Mouse (Mus musculus): ENCODE results near the gene Pcnx2.

The Pcnx2 gene

DNA sequence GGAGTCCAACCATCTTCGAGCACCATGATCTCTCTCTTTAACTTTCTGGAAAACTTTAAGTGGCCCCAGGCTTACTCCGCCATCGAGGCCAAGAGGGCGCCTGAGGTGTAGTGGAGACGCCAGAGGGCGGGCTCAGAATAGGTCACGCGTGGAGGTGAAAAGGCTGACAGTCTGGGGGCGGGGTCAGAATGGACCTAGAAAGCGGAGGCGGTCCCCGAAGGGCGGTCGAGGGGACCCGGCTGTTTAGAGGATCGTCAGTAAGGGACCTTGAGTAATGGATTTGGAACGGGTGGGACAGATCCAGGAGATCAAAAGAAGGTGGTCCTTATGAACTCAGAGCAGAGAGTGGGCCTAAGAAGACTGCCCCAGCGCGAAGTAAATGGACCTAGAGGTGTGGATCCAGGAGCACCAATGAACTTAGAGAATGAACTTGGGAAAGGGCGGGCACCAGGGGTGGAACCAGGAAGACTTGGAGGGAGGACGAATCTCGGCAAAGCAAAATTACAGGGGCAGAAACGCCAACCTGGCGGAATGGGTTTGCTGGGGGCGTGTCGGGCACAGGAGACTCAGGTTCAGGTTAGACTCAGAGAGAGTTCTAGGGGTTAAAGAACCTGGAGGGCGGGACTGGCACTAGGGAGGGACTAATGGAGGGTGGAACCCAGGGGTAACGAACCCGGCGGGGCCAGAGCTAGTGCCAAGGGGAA, 11.7 kb upstream of the Pcnx2 start:
- no peaks in the 10 kb centered on the region for H3K36me3 ChIP-seq (ENCODE audit: insufficient read depth, low read length)
- H3K9me3 ChIP-seq (ENCODE audit: low read length) = no peaks in the 10 kb centered on the region
- TF ChIP-seq POU5F1 (IDR thresholded peaks at IDR 0.05; ENCODE audit: borderline replicate concordance, low read length) = no peak
- TF ChIP-seq NANOG (IDR thresholded peaks at IDR 0.05; ENCODE audit: borderline replicate concordance, low read length) = no peak
- no peak for TF ChIP-seq CTCF (conservative IDR thresholded peaks at IDR 0.05; ENCODE audit: low read length)
- H3K4me1 ChIP-seq (replicated peaks; ENCODE audit: low read depth, low read length) = peaks cover 17% of the 10 kb centered on the region
- peaks cover 56% of the 10 kb centered on the region for H3K27me3 ChIP-seq (ENCODE audit: insufficient read depth, low read length)
- H3K4me3 ChIP-seq (replicated peaks; ENCODE audit: low read length) = peak overlapping the region; percentile 78

DNA sequence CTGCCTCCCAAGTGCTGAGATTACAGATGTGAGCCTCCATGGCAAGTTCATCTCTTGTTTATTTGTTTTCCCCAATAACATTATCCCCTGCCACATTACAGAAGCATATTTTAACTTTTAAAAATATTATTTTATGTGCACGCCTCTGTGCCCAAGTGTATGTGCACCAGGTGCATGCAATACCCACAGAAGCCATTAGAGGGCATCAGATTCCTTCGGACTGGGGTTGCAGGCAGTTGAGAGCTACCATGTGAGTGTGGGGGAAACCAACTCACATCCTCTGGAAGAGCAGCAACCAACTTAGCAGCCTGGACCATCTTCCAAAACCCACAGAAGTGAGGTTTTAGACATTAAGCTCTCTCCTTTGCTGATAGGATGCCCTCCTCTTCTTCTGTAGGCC, 9.2 kb upstream of the Pcnx2 start:
- Histone ChIP-seq H3K27me3 (ENCODE audit: insufficient read depth, low read length) (peaks cover 40% of the 10 kb centered on the region), H3K9me3 (ENCODE audit: low read length) (no peaks in the 10 kb centered on the region), H3K4me3 (replicated peaks; ENCODE audit: low read length) (no peak overlapping the region), H3K4me1 (replicated peaks; ENCODE audit: low read depth, low read length) (peaks cover 17% of the 10 kb centered on the region), H3K36me3 (ENCODE audit: insufficient read depth, low read length) (no peaks in the 10 kb centered on the region)
- TF ChIP-seq NANOG (IDR thresholded peaks at IDR 0.05; ENCODE audit: borderline replicate concordance, low read length) = no peak
- peak; percentile 97 for TF ChIP-seq CTCF (conservative IDR thresholded peaks at IDR 0.05; ENCODE audit: low read length)

DNA sequence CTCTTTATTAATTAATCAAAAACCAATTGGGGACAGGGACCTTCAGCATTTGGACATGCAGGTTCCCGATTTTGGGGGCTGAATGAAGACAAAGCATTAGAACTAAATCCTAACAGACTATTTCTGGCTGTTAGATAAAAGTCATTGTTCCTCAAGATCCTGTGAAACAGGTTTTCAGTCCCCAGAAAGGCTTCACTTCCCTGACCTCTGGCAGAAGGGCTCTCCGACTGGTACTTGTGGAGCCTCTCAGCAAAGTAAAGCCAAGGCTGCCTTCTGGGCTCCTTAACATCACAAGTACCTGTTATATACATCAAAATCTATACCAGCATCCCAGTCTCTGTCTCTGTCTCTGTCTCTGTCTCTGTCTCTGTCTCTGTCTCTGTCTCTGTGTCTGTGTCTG, 7.2 kb upstream of the Pcnx2 start:
- no peaks in the 10 kb centered on the region for H3K9me3 ChIP-seq (ENCODE audit: low read length)
- no peaks in the 10 kb centered on the region for H3K36me3 ChIP-seq (ENCODE audit: insufficient read depth, low read length)
- TF ChIP-seq NANOG (IDR thresholded peaks at IDR 0.05; ENCODE audit: borderline replicate concordance, low read length) (no peak), POU5F1 (IDR thresholded peaks at IDR 0.05; ENCODE audit: borderline replicate concordance, low read length) (no peak), CTCF (conservative IDR thresholded peaks at IDR 0.05; ENCODE audit: low read length) (no peak)
- H3K27me3 ChIP-seq (ENCODE audit: insufficient read depth, low read length) = peaks cover 21% of the 10 kb centered on the region
- no peak overlapping the region for H3K4me3 ChIP-seq (replicated peaks; ENCODE audit: low read length)
- H3K4me1 ChIP-seq (replicated peaks; ENCODE audit: low read depth, low read length) = peaks cover 11% of the 10 kb centered on the region

DNA sequence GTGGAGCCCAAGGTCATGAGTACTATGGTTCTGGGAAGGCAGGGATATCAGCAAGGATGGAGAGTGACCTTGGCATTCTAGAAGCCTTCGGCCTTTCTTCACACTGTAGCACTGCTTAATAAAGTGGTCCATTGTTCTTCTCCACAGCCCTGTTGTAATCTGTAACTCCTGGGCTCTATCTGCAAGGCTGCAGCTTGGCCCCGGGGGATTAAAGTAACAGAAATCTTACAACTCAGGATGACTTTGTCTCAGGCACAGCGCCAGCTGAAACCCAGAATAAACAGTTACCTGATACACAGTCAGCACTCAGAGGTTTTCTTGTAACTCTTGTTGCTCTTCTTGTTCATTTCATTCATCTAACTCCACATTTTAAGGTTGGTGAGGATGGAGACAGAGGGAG, 4.4 kb upstream of the Pcnx2 start:
- Histone ChIP-seq H3K4me1 (replicated peaks; ENCODE audit: low read depth, low read length) (peaks cover 10% of the 10 kb centered on the region), H3K36me3 (ENCODE audit: insufficient read depth, low read length) (no peaks in the 10 kb centered on the region), H3K4me3 (replicated peaks; ENCODE audit: low read length) (no peak overlapping the region), H3K9me3 (ENCODE audit: low read length) (no peaks in the 10 kb centered on the region), H3K27me3 (ENCODE audit: insufficient read depth, low read length) (peaks cover 12% of the 10 kb centered on the region)
- TF ChIP-seq NANOG (IDR thresholded peaks at IDR 0.05; ENCODE audit: borderline replicate concordance, low read length) (no peak), CTCF (conservative IDR thresholded peaks at IDR 0.05; ENCODE audit: low read length) (no peak), POU5F1 (IDR thresholded peaks at IDR 0.05; ENCODE audit: borderline replicate concordance, low read length) (no peak)

DNA sequence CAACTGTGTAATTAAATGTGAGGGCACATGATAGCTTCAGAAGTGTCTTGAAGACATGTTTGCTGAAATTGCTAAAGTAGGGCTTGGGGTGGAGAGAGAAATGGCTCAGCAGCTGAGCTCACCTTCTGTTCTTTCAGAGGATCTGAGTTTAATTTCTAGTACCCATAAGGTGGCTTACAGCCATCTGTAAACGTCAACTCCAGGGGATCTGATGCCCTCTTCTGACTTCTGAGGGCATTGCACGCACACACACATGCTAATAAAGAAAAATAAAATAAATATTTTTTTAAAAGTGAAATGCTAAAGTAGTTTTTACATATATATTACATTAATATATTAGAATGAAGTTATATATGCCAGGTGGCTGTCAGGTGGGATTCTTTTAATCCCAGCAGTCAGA, 3.0 kb upstream of the Pcnx2 start:
- peak; percentile 51 for TF ChIP-seq CTCF (conservative IDR thresholded peaks at IDR 0.05; ENCODE audit: low read length)
- no peak for TF ChIP-seq POU5F1 (IDR thresholded peaks at IDR 0.05; ENCODE audit: borderline replicate concordance, low read length)
- Histone ChIP-seq H3K4me3 (replicated peaks; ENCODE audit: low read length) (no peak overlapping the region), H3K27me3 (ENCODE audit: insufficient read depth, low read length) (peaks cover 25% of the 10 kb centered on the region), H3K36me3 (ENCODE audit: insufficient read depth, low read length) (no peaks in the 10 kb centered on the region), H3K4me1 (replicated peaks; ENCODE audit: low read depth, low read length) (peaks cover 12% of the 10 kb centered on the region), H3K9me3 (ENCODE audit: low read length) (no peaks in the 10 kb centered on the region)

DNA sequence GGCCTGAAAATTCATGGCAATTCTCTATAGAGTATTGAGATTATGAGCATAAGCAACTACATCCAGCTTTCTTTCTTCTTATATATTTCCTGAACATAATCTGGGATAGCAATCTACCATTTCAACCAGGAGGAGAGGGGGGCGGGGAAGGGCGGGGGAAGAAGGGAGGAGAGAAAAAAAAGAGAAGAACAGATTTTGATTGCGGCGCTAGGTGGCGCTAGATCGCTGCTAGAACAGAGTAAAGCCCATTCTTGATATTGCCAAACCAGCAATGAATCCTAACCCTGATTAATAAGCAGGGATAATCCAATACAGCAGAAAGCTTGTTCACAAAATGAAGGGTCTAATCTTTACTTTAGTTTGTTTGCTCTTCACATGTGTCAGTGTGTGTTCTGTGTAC, 782 bp upstream of the Pcnx2 start:
- no peaks in the 10 kb centered on the region for H3K36me3 ChIP-seq (ENCODE audit: insufficient read depth, low read length)
- H3K4me1 ChIP-seq (replicated peaks; ENCODE audit: low read depth, low read length) = peaks cover 12% of the 10 kb centered on the region
- H3K4me3 ChIP-seq (replicated peaks; ENCODE audit: low read length) = no peak overlapping the region
- peaks cover 25% of the 10 kb centered on the region for H3K27me3 ChIP-seq (ENCODE audit: insufficient read depth, low read length)
- no peaks in the 10 kb centered on the region for H3K9me3 ChIP-seq (ENCODE audit: low read length)
- TF ChIP-seq POU5F1 (IDR thresholded peaks at IDR 0.05; ENCODE audit: borderline replicate concordance, low read length) = no peak
- peak; percentile 61 for TF ChIP-seq CTCF (conservative IDR thresholded peaks at IDR 0.05; ENCODE audit: low read length)

DNA sequence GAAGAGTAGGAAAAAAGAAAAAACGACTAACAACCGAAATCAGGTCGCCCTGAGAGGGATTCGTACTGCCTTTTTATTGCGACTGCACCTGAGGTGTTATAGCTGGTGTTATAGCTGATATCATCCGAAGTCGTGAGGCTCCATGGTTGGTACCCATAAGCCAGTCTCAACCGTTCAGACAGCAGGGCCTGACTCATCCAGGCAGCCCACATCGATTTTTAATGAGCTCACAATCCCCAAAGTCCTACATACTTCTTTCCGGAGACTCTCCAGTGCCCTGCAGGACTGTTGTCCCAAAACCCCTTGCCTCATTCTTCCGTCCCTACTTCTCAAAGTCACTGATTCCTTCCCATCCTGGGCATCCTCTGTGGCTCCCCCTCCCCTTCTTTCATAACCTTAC, 729 bp downstream of the Pcnx2 start:
- Histone ChIP-seq H3K27me3 (ENCODE audit: insufficient read depth, low read length) (peaks cover 25% of the 10 kb centered on the region), H3K4me1 (replicated peaks; ENCODE audit: low read depth, low read length) (peaks cover 12% of the 10 kb centered on the region), H3K36me3 (ENCODE audit: insufficient read depth, low read length) (no peaks in the 10 kb centered on the region), H3K9me3 (ENCODE audit: low read length) (no peaks in the 10 kb centered on the region), H3K4me3 (replicated peaks; ENCODE audit: low read length) (peak overlapping the region; percentile 79; the same call in 1 of the 2 replicates)
- no peak for TF ChIP-seq POU5F1 (IDR thresholded peaks at IDR 0.05; ENCODE audit: borderline replicate concordance, low read length)
- TF ChIP-seq NANOG (IDR thresholded peaks at IDR 0.05; ENCODE audit: borderline replicate concordance, low read length) = no peak

DNA sequence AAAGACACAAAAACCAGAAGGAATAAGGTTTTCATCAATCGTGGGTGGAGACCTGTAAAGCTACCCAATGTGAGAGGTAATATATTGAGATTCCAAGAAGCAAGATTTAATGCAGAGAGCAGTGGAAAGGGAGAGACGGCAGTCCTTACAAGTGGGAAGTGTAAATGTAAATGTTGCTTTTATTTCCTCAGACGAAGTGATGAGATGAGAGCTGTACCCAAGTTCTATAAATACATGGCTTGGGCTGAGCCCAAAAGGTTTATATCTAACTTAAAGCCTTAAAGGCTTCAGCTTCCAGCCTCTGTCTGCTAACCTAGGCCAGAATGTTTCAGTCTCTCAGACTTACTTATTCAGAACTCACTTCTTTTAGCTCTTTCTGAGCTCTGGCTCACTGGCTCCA, 8.2 kb downstream of the Pcnx2 start:
- TF ChIP-seq CTCF (conservative IDR thresholded peaks at IDR 0.05; ENCODE audit: low read length) = no peak
- no peak for TF ChIP-seq NANOG (IDR thresholded peaks at IDR 0.05; ENCODE audit: borderline replicate concordance, low read length)
- TF ChIP-seq POU5F1 (IDR thresholded peaks at IDR 0.05; ENCODE audit: borderline replicate concordance, low read length) = no peak
- no peak overlapping the region for H3K4me3 ChIP-seq (replicated peaks; ENCODE audit: low read length)

DNA sequence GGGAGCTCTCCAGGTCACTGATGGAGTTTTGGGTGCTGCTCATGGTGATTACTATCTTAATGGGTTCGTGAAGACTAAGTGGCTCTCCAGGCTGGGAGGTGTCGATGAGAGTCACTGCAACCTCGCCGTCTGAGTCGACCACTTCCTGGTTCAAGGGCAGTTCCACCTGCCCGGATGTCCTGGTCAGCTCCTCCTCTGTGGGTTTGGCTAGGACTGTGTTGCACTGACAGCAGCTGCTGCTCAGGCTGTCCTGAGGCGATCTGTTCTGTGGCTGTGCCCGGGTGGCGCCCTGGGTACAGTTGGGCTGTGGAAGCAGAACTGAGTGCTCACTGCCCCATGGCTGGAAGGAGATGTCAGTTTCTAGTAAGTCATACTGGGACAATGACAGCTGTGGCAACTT, 10.6 kb downstream of the Pcnx2 start:
- Histone ChIP-seq H3K4me3 (replicated peaks; ENCODE audit: low read length) (no peak overlapping the region), H3K27me3 (ENCODE audit: insufficient read depth, low read length) (no peaks in the 10 kb centered on the region; the same call in 1 of the 2 replicates), H3K9me3 (ENCODE audit: low read length) (peaks cover 6% of the 10 kb centered on the region; the same call in 1 of the 2 replicates), H3K36me3 (ENCODE audit: insufficient read depth, low read length) (no peaks in the 10 kb centered on the region), H3K4me1 (replicated peaks; ENCODE audit: low read depth, low read length) (no peaks in the 10 kb centered on the region)
- TF ChIP-seq CTCF (conservative IDR thresholded peaks at IDR 0.05; ENCODE audit: low read length) (no peak), POU5F1 (IDR thresholded peaks at IDR 0.05; ENCODE audit: borderline replicate concordance, low read length) (no peak), NANOG (IDR thresholded peaks at IDR 0.05; ENCODE audit: borderline replicate concordance, low read length) (no peak)

More for the DNA sequence above, 8.2 kb downstream of the Pcnx2 start:
- no peaks in the 10 kb centered on the region for H3K4me1 ChIP-seq (replicated peaks; ENCODE audit: low read depth, low read length)
- no peaks in the 10 kb centered on the region for H3K36me3 ChIP-seq (ENCODE audit: insufficient read depth, low read length)
- H3K27me3 ChIP-seq (ENCODE audit: insufficient read depth, low read length) = no peaks in the 10 kb centered on the region; the same call in 1 of the 2 replicates
- peaks cover 1% of the 10 kb centered on the region; the same call in 1 of the 2 replicates for H3K9me3 ChIP-seq (ENCODE audit: low read length)
